Mouse (Mus musculus) spleen, adult 2 months (tissue): ENCODE measurements around the gene Wdr26. TPM values are rescaled to one million over a fixed set of nuclear protein-coding genes. Genes with fewer than 3 reads are reported as not detected.

Source experiments
- DNase-seq, 2 experiments: peaks; one replicate each; pipeline versions ENCODE4 v3.0.0 to v3.0.0-alpha.2; 2012 to 2021; ENCODE audit warnings: low spot score in 2 of 2, low read depth in 1 of 2
- H3K27ac ChIP-seq: fragments of 200-500 bp; 2 replicates; pipeline ENCODE4 v1.5.1; 2012; ENCODE audit warnings: low read length, inconsistent platforms; ENCODE audit not compliant: insufficient read depth
- H3K27me3 ChIP-seq: fragments of 200-500 bp; 2 replicates; pipeline ENCODE4 v1.6.1; 2012; ENCODE audit warnings: mild to moderate bottlenecking, moderate library complexity, low read length, inconsistent platforms; ENCODE audit not compliant: control insufficient read depth, insufficient read depth
- H3K36me3 ChIP-seq: fragments of 200-500 bp; 2 replicates; pipeline ENCODE4 v1.6.1; 2012; ENCODE audit warnings: mild to moderate bottlenecking, low read length, inconsistent platforms; ENCODE audit not compliant: control insufficient read depth, insufficient read depth
- H3K4me1 ChIP-seq: fragments of 200-500 bp; 2 replicates; pipeline ENCODE4 v1.6.1; 2011; ENCODE audit warnings: inconsistent platforms; ENCODE audit not compliant: control insufficient read depth, insufficient read depth, insufficient read length
- H3K4me3 ChIP-seq: fragments of 200-500 bp; 2 replicates; pipeline ENCODE4 v1.5.1; 2011; ENCODE audit warnings: mild to moderate bottlenecking, inconsistent platforms; ENCODE audit not compliant: insufficient read depth, insufficient read length; ENCODE audit errors: extremely low read depth
- CTCF ChIP-seq: fragments of 200-500 bp; IDR thresholded peaks from 2 replicates; pipeline ENCODE4 v1.5.1; 2011; ENCODE audit warnings: mild to moderate bottlenecking, inconsistent platforms; ENCODE audit not compliant: insufficient read depth, insufficient read length, insufficient replicate concordance; ENCODE audit errors: extremely low read depth
- POLR2A ChIP-seq: fragments of 200-500 bp; IDR thresholded peaks from 2 replicates; pipeline ENCODE4 v1.6.1; 2011; ENCODE audit warnings: low read depth, low read length, inconsistent platforms
- WGBS: fragments of 180-500 bp; shearing (Covaris S2); methylation state at CpG from one replicate; pipeline ENCODE4 v1.1.7; 2018; 5-methylcytosine and 5-hydroxymethylcytosine counted together
- polyA plus RNA-seq: library from polyadenylated mRNA; depleted of rRNA; stranded (reverse); fragments of >200 nt; gene quantifications from 2 replicates; pipeline ENCODE4 v1.2.3, GENCODE M21; 2012

Wdr26 gene
- polyA plus RNA-seq, 1 experiment: 37.2 TPM

DNA sequence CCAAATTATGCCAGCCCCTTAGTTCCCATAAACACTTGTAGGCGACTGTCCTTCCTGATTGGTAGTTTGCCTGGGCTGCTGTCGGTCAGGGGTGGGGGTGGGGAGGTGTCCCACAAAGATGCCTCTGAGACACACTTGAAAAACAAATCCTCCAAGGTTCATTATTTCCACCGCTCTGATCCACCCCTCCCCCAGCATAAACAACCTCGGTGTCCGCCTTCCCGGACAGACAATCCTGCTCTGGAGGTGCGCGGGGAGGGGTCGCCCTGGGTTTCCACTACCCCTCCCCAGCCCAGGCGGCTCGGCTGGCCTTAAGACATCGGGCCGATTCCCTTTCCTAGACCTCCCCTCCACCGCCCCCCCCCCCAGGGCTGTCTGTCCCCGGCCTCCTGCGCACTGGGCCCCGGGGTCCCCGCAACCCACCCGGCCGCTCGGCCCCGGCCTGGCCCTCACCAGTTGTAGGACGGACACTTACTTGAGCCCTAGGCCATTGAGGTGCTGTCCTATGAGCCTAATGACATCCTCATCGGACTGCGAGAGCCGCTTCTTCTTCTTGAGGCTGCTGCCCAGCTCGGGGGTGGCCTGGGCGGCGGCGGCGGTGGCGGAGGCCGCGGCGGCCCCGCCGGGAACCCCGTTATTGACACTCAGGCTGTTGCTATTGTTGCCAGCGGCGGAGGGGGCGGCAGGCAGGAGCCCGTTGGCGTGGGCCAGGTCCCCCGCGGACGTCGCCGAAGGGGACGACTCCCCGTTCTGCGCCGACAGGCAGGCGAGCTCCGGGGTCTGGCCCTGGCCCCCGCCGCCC is 999 bp downstream of the Wdr26 start:
- Histone ChIP-seq H3K27ac (peak overlapping the region; percentile 96), H3K36me3 (peaks cover 7% of the 10 kb centered on the region), H3K4me3 (peak overlapping the region; percentile 73), H3K27me3 (no peaks in the 10 kb centered on the region), H3K4me1 (peaks cover 13% of the 10 kb centered on the region)
- WGBS: under 1% methylated on average over 44 of the region's 56 CpGs
- TF ChIP-seq CTCF (no peak), POLR2A (no peak)
- peak in 1 of 2 experiments; percentile 14 for DNase-seq

DNA sequence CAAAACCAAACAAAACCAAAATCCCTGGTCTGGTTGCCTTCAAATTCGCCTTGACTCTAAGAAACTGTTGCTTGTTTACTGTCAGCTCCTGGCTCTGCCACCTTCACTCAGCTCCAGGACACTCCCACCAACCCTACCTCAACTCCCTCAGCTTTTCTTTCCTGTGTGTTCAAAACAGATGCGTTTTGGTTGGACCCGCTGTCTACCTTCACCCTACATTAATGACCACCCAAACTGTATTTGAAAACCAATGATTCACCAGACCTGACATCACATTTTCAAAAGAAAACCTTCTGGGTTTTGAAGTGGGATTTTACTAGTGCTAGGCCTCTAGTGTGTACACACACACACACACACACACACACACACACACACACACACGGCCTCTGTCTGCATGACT is 1.7 kb downstream of the Wdr26 start:
- 10% methylated on average over 4 of the region's 4 CpGs for WGBS
- TF ChIP-seq POLR2A: no peak
- no peak for TF ChIP-seq CTCF
- peaks cover 9% of the 10 kb centered on the region for H3K36me3 ChIP-seq
- H3K4me1 ChIP-seq: peaks cover 13% of the 10 kb centered on the region
- no peaks in the 10 kb centered on the region for H3K27me3 ChIP-seq
- H3K4me3 ChIP-seq: peak overlapping the region; percentile 73
- DNase-seq: no peak
- peak overlapping the region; percentile 96 for H3K27ac ChIP-seq

DNA sequence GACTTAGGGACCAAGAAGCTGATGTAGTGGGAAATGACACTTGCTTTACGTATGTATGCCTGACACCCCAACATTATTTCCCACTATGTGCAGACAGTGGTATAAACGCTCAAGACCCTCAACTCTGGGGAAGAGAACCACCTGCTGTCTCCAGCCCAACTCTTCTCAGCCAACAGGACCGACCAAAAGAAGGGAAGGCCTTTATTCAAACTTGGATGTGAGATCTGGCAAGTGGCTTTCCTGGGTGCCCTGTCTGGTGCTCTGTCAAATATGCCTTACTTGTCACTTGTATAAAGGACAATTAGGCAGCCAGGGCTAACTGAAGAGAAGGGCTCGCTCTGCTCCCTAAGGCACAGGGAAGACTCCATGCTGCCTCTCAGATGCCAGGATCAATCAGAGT is 12.4 kb downstream of the Wdr26 start:
- TF ChIP-seq CTCF (no peak), POLR2A (no peak)
- DNase-seq: no peak
- no peaks in the 10 kb centered on the region for H3K27me3 ChIP-seq
- H3K4me1 ChIP-seq: no peaks in the 10 kb centered on the region
- H3K4me3 ChIP-seq: no peak overlapping the region
- 97% methylated on average over 4 of the region's 4 CpGs for WGBS
- H3K36me3 ChIP-seq: peaks cover 48% of the 10 kb centered on the region
- H3K27ac ChIP-seq: no peak overlapping the region

DNA sequence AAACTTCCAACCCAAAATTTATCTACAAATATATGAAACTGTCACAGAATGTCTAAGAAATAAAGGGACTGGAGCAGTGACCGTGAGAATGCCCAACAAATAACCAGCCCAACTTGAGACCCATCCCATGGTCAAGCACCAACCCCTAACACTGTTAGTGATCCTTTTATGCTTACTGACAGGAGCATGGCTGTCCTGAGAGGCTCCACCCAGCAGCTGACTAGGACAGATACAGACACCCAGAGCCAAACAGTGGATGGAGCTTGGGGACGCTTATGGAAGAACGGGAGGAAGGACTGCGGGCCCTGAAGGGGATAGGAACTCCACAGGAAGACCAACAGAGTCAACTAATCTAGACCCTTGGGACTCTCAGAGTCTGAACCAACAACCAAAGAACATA is 22.9 kb downstream of the Wdr26 start:
- peaks cover 50% of the 10 kb centered on the region for H3K36me3 ChIP-seq
- DNase-seq: no peak
- 85% methylated on average over 4 of the region's 4 CpGs for WGBS
- no peak overlapping the region for H3K4me3 ChIP-seq
- no peaks in the 10 kb centered on the region for H3K4me1 ChIP-seq
- H3K27ac ChIP-seq: no peak overlapping the region
- TF ChIP-seq CTCF (no peak), POLR2A (no peak)
- no peaks in the 10 kb centered on the region for H3K27me3 ChIP-seq

DNA sequence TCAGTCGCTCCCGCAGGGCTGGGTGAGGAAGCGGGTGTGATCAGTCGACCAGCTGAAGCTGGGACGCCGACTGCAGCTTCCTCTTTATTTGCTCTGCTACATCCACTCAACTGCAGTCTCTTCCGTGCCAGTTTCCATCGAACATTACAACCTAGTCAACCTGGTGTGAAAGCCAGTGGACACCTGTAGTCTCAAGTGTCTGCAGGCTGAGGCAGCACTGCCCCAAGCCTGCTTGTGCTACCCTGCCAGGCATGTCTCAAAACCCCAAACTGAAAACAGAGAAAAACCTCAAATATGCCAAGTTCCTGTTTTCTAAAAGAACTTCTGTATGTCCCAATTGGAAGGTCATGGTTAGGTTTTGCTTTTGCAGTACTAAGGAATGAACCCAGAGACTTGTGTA is 41.6 kb downstream of the Wdr26 start:
- DNase-seq: peak; percentile 40 to 60
- Histone ChIP-seq H3K36me3 (peaks cover 9% of the 10 kb centered on the region), H3K27me3 (no peaks in the 10 kb centered on the region), H3K27ac (peak overlapping the region; percentile 31), H3K4me1 (peaks cover 3% of the 10 kb centered on the region; the same call in 1 of the 2 replicates), H3K4me3 (peak overlapping the region; percentile 28; the same call in 1 of the 2 replicates)
- WGBS: 16% methylated on average over 8 of the region's 8 CpGs
- TF ChIP-seq CTCF (no peak), POLR2A (no peak)

DNA sequence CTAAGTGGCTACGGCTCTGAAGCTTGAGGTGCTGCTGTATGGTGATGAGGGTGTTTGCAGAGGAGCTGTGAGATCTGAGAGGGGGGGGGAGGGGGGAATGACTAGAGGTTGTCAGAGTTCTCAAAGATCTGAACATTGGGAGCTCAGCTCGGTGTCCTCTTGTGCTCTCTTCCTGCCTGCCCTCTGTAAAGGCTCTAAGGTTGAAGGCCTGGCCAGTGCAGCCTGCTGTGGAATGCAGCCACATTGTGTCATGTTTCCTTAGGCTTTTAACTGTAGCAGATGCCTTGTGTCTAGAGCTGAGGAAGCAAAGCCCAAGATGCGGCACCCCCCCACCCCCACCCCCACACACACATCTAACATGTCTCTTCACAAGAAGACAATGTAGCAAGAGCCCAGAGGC is 43.4 kb downstream of the Wdr26 start:
- no peak for TF ChIP-seq POLR2A
- no peak for TF ChIP-seq CTCF
- Histone ChIP-seq H3K27me3 (no peaks in the 10 kb centered on the region), H3K4me1 (peaks cover 3% of the 10 kb centered on the region; the same call in 1 of the 2 replicates), H3K4me3 (no peak overlapping the region), H3K27ac (no peak overlapping the region), H3K36me3 (peaks cover 13% of the 10 kb centered on the region)
- no peak for DNase-seq
- 73% methylated on average over 3 of the region's 3 CpGs for WGBS

DNA sequence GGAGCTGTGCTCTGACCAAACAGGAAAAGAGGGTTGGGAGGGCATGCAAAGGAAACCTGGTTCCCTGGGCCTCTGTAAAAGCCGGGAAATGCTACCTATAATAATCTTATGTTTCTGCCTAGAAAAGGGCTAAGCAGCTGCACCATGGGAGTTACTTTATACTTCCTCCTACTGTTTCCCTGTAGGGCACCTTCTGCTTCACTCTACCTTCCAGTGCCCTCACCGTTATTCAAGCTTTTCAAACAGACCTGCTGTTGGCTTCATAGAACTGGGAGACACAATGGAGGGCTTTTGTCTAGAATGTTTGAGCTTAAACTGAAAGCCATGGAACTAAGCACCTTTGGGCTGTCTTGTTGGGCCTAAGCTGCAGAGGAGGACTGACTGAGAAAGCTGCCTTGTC is 44.0 kb downstream of the Wdr26 start:
- DNase-seq: no peak
- H3K27me3 ChIP-seq: no peaks in the 10 kb centered on the region
- no peak overlapping the region for H3K27ac ChIP-seq
- WGBS: 83% methylated on average over 2 of the region's 2 CpGs
- H3K4me1 ChIP-seq: peaks cover 3% of the 10 kb centered on the region; the same call in 1 of the 2 replicates
- H3K36me3 ChIP-seq: peaks cover 18% of the 10 kb centered on the region
- TF ChIP-seq CTCF (no peak), POLR2A (no peak)
- H3K4me3 ChIP-seq: no peak overlapping the region
